Mouse (Mus musculus) left cerebral cortex, postnatal 25 days (tissue): Measurements from ENCODE around the gene Fam222a. TPM values are rescaled to one million over a fixed set of nuclear protein-coding genes. Genes with fewer than 3 reads are reported as not detected.

Source experiments
- DNase-seq, 2 experiments: peaks; one replicate each; pipeline ENCODE4 v3.0.0; 2022; ENCODE audit warnings: low spot score in 2 of 2, mixed read lengths in 1 of 2
- intact Hi-C: fragments of 180-260 bp; cut with DNase I; formaldehyde crosslinking; loops from one replicate; pipeline ENCODE4 v1.15.1; 2025
- total RNA-seq, 2 experiments: library from RNA; stranded (reverse); gene quantifications; 2 replicates each; pipeline ENCODE4 v1.2.3; 2021

Gene Fam222a
- 10 to 100 TPM in 1 of 2 experiments, 1 to 10 TPM in 1; 6.8 to 12.8 TPM for total RNA-seq

DNA sequence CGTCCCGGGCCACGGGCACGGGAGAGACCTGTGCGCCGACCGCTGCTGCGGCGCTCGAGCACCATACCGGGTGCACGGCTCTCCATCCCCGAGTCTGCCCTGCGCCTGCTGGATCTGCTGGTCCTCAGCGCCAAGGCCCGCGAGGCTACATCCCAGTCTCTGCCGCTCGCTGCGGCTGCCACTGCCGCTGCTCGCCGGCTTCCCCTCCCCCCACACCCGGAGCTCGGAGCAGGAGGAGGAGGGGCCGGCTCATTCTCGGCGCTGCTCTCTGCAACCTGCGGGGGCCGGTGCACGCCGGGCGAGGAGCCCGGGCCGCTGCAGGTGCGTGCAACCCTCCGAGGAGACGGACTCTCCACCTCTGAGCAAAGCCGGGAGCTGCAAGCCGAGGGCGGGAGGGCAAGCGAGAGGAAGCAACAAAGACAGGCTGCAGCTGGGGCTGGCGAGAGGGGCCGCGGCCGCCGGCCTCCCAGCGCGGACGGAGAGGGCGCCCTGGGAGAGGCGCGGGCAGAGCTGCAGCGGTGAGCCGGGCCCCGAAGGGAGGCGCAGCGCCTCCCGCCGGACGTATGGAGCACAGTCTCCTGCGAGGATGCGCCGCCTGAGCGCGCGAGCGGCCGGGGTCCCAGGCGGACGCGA lies at the start of gene Fam222a:
Gene Fam222a, plus strand, starts transcription at position 452 of the 633 bp plus-strand sequence.
- intact Hi-C loops: loop anchor here (2.0 to 5.0 kb wide), 3 partner anchors 41 to 205 kb away; partner anchors contain the start of gene Ankrd13a
- peak; percentile 59 to 76 for DNase-seq

DNA sequence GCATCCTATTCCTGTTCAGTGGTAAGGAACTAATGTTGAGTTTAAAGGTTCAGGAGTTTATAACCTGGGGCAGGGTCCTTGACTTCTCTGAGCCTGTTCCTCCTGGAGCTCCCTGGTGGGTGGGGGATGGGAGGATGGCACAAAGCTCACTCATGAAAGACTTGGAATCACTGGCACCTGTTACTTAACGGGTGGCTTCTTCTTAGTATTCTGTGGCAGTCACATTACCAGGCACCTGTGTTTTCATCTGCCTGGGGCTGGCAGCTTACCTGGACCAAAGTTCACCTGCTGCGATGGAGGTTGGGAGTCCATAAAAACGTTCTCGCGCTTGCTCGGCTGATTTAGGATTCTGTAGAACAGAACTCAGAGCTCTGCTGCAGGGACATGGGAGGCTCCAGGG lies 39.5 kb upstream of the Fam222a start:
- intact Hi-C loops: no loop called here
- no peak for DNase-seq

- intact Hi-C loops: no loop called here
- no peak for DNase-seq
Observed at GRCm38 (mm10) chr5:114530337-114530736, 37.5 kb upstream of the Fam222a start.

- DNase-seq: no peak
- intact Hi-C loops: no loop called here
Observed at GRCm38 (mm10) chr5:114532055-114532454, 35.8 kb upstream of the Fam222a start.

- intact Hi-C loops: no loop called here
- peak in 1 of 2 experiments; percentile 4 for DNase-seq
Observed at GRCm38 (mm10) chr5:114537308-114538020, 30.4 kb upstream of the Fam222a start.

GRCm38 (mm10) chr5:114538021-114538405 lies 29.8 kb upstream of the Fam222a start:
- no peak for DNase-seq
- intact Hi-C loops: no loop called here

DNA sequence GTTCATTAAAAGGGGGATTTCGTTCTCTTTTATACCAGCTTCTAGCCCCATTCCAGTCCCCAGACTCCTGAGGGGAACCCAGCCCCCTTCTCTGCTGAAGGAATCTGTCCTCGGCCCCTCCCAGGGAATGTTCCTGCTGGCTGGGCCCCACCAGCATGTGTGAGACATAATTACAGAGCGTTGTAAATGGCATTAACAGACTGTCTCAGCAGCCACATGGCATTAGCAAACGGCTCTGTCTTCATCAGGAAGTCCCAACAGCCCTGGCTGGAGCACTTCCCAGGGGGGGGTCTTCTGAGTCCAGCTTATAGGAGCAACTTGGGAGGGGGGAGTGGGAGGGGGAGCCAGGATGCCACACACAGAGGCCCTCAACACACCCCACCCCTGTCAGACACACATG lies 29.1 kb upstream of the Fam222a start:
- intact Hi-C loops: no loop called here
- no peak for DNase-seq

DNA sequence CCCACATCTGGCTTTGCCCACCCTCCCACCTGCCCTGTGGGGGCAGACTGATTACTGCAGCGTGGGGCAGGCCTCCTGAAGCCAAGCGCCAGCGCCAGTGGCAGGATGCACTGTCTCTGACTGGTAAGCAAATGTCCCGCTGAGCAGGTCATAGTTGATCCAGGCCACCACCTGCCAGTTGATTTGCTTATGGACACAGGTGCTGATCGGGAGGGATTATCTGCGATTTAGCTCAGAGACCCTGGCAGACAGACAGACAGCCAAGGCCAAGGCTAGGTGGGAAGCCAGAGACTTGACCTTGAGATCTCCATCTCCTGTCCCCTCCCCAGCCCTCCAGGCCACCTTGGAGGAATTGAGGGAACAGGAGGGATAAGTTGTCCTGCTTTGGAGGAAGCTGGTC lies 28.1 kb upstream of the Fam222a start:
- intact Hi-C loops: no loop called here

DNA sequence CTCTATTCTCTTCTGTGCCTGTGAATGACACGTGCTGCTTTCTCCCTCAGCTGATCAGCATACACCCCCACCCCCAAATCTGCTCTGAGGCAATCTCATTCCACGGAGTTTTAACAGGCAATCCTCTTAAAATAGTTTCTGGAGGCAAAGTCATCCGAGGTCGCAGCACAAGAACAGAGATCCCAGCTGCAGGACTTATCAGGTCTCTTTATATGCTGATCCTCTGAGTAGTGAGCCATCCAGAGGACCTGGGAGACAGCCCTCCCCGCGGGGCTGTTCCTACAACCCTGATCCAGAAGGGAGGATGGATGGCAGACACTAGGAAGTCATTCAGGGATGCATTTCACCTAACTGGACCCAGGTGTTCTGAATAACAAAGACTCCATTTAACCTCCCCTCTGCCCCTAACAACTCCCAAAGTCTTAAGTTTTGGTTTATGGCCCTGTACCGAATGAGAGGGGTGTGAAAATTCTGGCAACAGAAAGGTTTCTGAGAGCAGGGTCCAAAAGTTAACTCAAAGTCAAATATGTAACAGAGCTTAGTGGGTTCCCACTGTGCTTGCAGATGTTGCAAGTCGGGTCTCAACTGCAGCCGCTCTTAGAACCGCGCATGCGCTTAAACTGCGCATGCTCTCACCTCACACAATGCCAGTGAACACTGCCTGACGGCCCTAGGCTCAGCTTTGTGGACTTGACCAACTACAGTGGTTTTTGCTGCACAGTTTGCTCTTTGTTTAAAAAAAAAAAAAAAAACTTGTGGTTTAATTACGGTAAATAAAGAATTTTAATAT lies 26.0 kb upstream of the Fam222a start:
- intact Hi-C loops: no loop called here
- DNase-seq: no peak

More for the DNA sequence above, 28.1 kb upstream of the Fam222a start:
- DNase-seq: no peak

DNA sequence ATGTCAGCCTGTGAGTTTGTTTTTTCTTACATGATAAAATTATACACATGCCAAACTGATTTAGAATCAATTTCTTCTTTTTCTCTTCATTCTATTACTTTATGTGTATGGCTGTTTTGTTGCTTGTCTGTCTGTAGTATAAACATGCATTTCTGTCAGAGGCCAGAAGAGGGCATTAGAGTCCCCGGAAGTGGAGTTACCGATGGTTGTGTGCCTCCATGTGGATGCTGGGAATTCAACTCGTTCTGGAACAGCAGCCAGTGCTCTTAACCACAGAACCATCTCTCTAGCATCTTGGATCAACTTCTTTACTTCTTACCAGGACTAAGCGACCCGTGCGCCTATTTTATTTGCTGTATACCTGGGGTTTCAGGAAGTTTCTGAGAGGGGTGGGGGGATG lies 24.2 kb upstream of the Fam222a start:
- DNase-seq: no peak
- intact Hi-C loops: no loop called here

DNA sequence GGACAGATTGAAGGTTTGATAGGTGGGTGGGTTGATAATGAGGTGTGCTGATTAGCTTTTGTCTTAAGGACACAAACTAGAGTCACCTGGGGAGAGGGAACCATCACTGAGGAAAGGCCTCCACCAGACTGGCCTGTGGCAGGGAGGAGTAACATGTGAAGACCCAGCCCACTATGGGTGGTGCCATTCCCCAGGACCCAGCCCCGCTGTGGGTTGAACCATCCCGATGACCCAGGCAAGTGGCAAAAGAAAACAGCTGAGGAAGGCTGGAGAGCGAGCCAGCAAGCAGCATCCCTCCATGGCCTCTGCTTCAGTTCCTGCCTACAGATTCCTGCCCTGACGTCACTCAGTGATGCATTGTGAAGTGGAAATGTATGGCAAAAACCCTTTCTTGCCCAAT lies 23.6 kb upstream of the Fam222a start:
- DNase-seq: no peak
- intact Hi-C loops: no loop called here

GRCm38 (mm10) chr5:114545076-114545475 lies 22.7 kb upstream of the Fam222a start:
- intact Hi-C loops: no loop called here
- no peak for DNase-seq

- DNase-seq: no peak
- intact Hi-C loops: no loop called here
Observed at GRCm38 (mm10) chr5:114548976-114549375, 18.8 kb upstream of the Fam222a start.

DNA sequence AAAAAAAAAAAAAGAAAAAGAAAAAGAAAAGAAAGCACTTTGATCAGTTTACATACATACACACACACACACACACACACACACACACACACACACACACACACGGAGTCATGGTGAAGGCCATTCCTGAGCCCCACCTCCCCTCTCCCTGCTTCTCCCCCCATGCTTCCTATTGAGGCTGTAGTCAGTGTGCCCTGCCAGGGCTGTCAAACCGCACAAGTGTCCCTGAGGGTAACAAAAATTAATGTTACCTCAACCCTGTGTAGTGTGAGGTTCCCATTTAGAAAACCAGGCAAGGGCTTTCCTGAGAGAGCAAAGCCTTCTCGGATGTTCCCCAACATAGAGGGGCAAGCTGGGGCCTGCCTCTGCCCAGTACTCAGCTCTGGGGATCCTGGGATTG lies 18.0 kb upstream of the Fam222a start:
- DNase-seq: no peak
- intact Hi-C loops: no loop called here

GRCm38 (mm10) chr5:114550431-114550830 lies 17.4 kb upstream of the Fam222a start:
- DNase-seq: no peak
- intact Hi-C loops: no loop called here

DNA sequence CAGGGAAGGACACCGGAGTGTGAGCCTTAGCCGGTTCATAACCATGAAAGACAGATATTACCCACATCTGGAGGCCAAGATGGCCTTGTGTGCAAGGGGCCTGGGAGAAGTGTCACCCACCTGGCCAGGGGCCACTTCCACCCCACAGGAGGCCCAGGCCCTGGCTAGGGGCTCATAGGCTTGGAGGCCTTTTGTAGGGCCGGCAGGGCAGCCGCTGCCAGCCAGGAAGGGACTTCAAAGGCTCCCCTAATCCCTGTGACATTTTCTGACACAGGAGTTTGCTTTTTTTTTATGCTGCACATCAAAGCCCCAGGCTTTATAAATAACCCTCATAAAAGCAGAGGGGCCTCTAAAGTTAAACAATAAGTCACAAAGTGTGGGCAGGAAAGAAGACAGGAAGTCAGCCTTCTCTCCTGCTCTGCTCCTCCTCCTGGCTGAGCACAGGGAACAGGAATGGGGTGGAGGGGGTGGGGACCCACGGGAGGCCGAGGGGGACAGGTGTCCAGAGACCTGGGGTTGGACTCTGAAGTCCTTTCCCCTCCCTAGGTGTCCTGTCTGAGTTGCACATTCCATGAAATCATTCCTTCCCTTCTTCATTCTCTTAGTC lies 16.8 kb upstream of the Fam222a start:
- DNase-seq: no peak
- intact Hi-C loops: no loop called here

DNA sequence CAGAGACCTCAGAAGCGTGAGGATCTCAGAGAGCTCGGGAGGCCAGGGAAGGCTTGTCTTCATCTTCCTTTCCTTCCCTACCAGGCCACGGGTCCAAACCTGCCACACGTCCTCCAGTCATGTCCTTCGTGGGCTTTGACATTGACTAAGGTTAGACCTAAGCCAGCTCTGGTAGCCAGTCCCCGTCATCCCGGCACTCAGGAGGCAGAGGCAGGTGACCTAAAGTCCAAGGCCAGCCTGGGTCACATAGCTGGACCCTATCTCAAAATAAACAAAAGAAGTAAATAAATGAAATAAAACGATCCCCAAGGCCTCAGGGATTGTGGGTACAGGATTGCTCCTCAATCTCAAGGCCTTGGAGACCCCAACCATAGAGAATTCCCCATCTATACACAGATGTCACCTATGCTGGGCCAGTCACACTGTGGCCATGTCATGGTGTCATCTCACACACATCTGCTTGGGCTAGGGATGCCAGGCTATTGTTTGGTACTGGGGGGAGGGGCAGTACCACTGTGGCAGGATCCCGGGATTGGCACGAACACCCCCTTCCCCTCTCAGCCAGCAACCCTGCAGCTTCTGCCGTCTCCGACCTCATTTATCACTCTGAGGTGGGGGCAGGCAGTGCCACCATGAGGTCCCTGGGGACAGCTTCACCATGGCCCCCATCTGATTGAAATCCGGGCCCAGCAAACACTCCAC lies 15.2 kb upstream of the Fam222a start:
- intact Hi-C loops: no loop called here
- DNase-seq: no peak

- intact Hi-C loops: no loop called here
- DNase-seq: no peak
Observed at GRCm38 (mm10) chr5:114553706-114554105, 14.1 kb upstream of the Fam222a start.

- DNase-seq: no peak
- intact Hi-C loops: no loop called here
Observed at GRCm38 (mm10) chr5:114555424-114555823, 12.4 kb upstream of the Fam222a start.

DNA sequence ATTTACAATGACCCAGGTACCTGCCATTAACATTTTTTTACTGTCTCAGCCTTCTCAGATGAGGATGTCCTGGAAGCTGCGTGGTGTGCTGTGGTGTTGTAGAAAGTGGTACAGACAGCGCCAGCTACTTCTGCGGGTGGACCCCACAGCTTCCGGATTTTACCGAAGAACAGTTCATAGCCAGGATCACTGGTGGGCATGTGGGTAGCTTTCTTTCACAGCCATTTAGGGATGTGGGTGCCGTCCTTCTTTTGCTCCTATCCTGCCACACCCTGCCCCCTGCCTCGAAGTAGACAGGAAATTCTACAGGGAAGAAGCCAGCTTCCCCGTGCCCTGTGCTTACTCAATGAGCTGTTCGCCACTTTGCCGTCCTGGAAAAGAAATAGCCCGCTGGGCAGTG lies 11.7 kb upstream of the Fam222a start:
- intact Hi-C loops: no loop called here
- no peak for DNase-seq
